Mouse (Mus musculus): ENCODE measurements around the gene Dap3.

DNA sequence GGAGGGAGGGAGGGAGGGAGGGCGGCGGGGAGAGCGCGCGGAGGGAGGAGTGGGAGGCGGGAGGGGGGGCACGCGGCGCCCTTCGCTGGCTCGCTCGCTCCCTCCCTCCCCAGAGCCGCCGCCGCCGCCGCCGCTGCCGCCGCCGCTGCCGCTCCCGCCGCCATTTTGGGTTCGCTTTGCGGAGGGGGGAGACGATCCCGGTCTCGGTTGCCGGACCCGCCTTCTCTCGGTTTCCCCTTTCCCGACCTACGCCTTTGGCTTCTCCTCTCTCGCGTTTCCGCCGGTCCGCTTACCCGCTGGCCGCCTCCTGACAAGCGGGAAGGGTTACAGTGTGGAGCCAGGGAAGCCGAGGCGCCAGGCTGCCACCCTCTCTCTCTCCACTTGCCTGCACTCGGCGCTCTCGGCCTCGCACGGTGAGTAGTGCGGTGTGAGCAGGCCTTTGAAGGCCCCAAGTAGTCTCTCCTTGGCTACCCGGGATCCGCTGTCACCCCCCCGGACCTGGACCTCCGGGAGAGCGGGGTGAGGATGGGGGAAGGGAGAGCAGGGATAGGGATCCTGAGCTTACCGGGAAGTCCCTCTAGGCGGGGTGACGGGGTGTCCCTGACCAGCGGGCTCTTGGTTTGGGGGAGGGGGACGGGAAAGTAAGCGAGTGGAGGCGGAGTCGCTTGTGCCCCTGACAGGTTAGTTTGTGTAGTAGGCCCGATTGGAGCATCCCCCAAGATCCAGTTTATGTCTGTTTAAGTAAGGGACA, at the start of gene Dap3, which contains the start of gene Ash1l:
- TF ChIP-seq CTCF (IDR thresholded peaks at IDR 0.05) (peak; percentile 68), EP300 (IDR thresholded peaks at IDR 0.05) (no peak)

Data from lung, postnatal 0 days (tissue).